Mouse (Mus musculus): ENCODE data around the gene Rreb1. TPM values are rescaled to one million over a fixed set of nuclear protein-coding genes. Genes with fewer than 3 reads are reported as not detected.
A peak's percentile ranks its signal among the peaks of the same experiment; 100 is the strongest.

Gene Rreb1
- 6.0 and 6.4 TPM in 2 replicates for polyA plus RNA-seq (2016; fragmentation: Nextera tagmentation; extraction: Ambion mirVana)

- Histone ChIP-seq H3K36me3 (replicated peaks) (no peaks in the 10 kb centered on the region), H3K4me3 (peak within 1 kb of the TSS; percentile 79), H3K27me3 (replicated peaks; ENCODE audit: low read depth, poor library complexity, severe bottlenecking) (peaks cover 54% of the 10 kb centered on the region), H3K9me3 (no peaks in the 10 kb centered on the region), H3K4me1 (peaks cover 27% of the 10 kb centered on the region), H3K27ac (replicated peaks) (peak within 1 kb of the TSS; percentile 76)
- under 1% methylated on average over 37 of the region's 37 CpGs for WGBS
- peak; percentile 66 for DNase-seq (ENCODE audit: low spot score)
These were observed at the start of gene Rreb1 for GRCm38 (mm10) chr13:37778147-37778593. Gene Rreb1 (plus strand): TSS chr13:37778400.

- H3K27ac ChIP-seq (replicated peaks), result no peak overlapping the region
- WGBS, result 85% methylated on average over 7 of the region's 7 CpGs
- no peaks in the 10 kb centered on the region for H3K4me1 ChIP-seq
- no peaks in the 10 kb centered on the region for H3K9me3 ChIP-seq
- H3K27me3 ChIP-seq (replicated peaks; ENCODE audit: low read depth, poor library complexity, severe bottlenecking), result no peaks in the 10 kb centered on the region
- H3K36me3 ChIP-seq (replicated peaks), result no peaks in the 10 kb centered on the region
- DNase-seq (ENCODE audit: low spot score), result no peak
- no peak overlapping the region for H3K4me3 ChIP-seq
These were observed 49.6 kb upstream of the Rreb1 start for GRCm38 (mm10) chr13:37728551-37728950.

GRCm38 (mm10) chr13:37731914-37732693, 46.1 kb upstream of the Rreb1 start:
- Histone ChIP-seq H3K27me3 (replicated peaks; ENCODE audit: low read depth, poor library complexity, severe bottlenecking) (no peaks in the 10 kb centered on the region), H3K36me3 (replicated peaks) (no peaks in the 10 kb centered on the region), H3K27ac (replicated peaks) (no peak overlapping the region), H3K4me1 (no peaks in the 10 kb centered on the region), H3K9me3 (no peaks in the 10 kb centered on the region), H3K4me3 (no peak overlapping the region)
- no peak for DNase-seq (ENCODE audit: low spot score)
- WGBS, result 83% methylated on average over 12 of the region's 12 CpGs

DNA sequence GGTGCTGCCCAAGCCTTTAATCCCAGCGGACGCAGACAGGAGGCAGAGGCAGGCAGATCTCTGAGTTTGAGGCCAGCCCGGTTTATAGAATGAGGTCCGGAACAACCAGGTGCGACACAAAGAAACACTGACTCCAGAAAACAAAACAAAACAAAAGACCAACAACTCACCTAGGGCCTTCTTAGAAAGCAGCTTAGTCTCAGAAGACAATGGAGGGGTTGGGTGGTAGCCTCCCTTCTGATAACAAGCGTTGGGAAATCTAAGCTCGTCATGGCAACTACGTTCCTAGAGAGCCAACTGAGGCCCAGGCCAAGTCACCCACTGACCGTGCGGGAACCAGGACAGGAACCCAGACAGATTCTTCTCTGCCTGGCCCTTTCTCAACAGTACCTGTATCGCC, 43.7 kb upstream of the Rreb1 start:
- H3K4me1 ChIP-seq, result no peaks in the 10 kb centered on the region
- DNase-seq (ENCODE audit: low spot score), result no peak
- H3K36me3 ChIP-seq (replicated peaks), result no peaks in the 10 kb centered on the region
- no peak overlapping the region for H3K27ac ChIP-seq (replicated peaks)
- no peaks in the 10 kb centered on the region for H3K9me3 ChIP-seq
- no peaks in the 10 kb centered on the region for H3K27me3 ChIP-seq (replicated peaks; ENCODE audit: low read depth, poor library complexity, severe bottlenecking)
- WGBS, result 94% methylated on average over 11 of the region's 11 CpGs
- no peak overlapping the region for H3K4me3 ChIP-seq

DNA sequence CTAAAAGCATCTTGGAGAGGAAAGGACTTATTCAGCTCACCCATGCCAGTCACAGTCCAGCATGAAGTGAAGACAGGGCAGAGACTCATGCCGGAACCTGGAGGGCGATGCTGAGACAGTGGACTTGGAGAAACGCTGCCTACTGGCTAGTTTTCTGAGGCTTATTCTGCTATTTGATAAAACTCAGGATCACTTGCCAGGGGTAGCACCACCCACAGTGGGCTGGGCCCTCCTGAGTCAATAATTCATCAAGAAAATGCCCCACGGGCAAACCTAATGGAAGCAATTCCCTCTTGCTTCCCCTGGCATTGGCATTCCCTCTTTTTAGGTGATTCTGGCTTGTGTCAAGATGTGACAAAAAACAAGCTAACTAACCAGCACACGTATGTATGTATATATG, 38.1 kb upstream of the Rreb1 start:
- Histone ChIP-seq H3K4me1 (no peaks in the 10 kb centered on the region), H3K27ac (replicated peaks) (no peak overlapping the region), H3K27me3 (replicated peaks; ENCODE audit: low read depth, poor library complexity, severe bottlenecking) (no peaks in the 10 kb centered on the region), H3K36me3 (replicated peaks) (no peaks in the 10 kb centered on the region), H3K9me3 (no peaks in the 10 kb centered on the region), H3K4me3 (no peak overlapping the region)
- 89% methylated on average over 5 of the region's 5 CpGs for WGBS
- DNase-seq (ENCODE audit: low spot score), result no peak

- H3K9me3 ChIP-seq, result no peaks in the 10 kb centered on the region
- DNase-seq (ENCODE audit: low spot score), result no peak
- 75% methylated on average over 5 of the region's 5 CpGs for WGBS
- H3K27ac ChIP-seq (replicated peaks), result no peak overlapping the region
- no peaks in the 10 kb centered on the region for H3K4me1 ChIP-seq
- no peaks in the 10 kb centered on the region for H3K36me3 ChIP-seq (replicated peaks)
- H3K4me3 ChIP-seq, result no peak overlapping the region
- no peaks in the 10 kb centered on the region for H3K27me3 ChIP-seq (replicated peaks; ENCODE audit: low read depth, poor library complexity, severe bottlenecking)
These were observed 37.4 kb upstream of the Rreb1 start for GRCm38 (mm10) chr13:37740752-37741151.

GRCm38 (mm10) chr13:37742248-37742647, 36.0 kb upstream of the Rreb1 start:
- 84% methylated on average over 4 of the region's 4 CpGs for WGBS
- Histone ChIP-seq H3K4me3 (no peak overlapping the region), H3K4me1 (no peaks in the 10 kb centered on the region), H3K36me3 (replicated peaks) (no peaks in the 10 kb centered on the region), H3K27me3 (replicated peaks; ENCODE audit: low read depth, poor library complexity, severe bottlenecking) (no peaks in the 10 kb centered on the region), H3K9me3 (no peaks in the 10 kb centered on the region), H3K27ac (replicated peaks) (no peak overlapping the region)
- no peak for DNase-seq (ENCODE audit: low spot score)

GRCm38 (mm10) chr13:37747504-37747903, 30.7 kb upstream of the Rreb1 start:
- WGBS, result 77% methylated on average over 7 of the region's 7 CpGs
- peaks cover 9% of the 10 kb centered on the region; the same call in 1 of the 2 replicates for H3K27me3 ChIP-seq (replicated peaks; ENCODE audit: low read depth, poor library complexity, severe bottlenecking)
- no peak for DNase-seq (ENCODE audit: low spot score)
- H3K4me3 ChIP-seq, result no peak overlapping the region
- H3K4me1 ChIP-seq, result peaks cover 22% of the 10 kb centered on the region
- no peaks in the 10 kb centered on the region for H3K9me3 ChIP-seq
- H3K27ac ChIP-seq (replicated peaks), result no peak overlapping the region
- no peaks in the 10 kb centered on the region for H3K36me3 ChIP-seq (replicated peaks)

DNA sequence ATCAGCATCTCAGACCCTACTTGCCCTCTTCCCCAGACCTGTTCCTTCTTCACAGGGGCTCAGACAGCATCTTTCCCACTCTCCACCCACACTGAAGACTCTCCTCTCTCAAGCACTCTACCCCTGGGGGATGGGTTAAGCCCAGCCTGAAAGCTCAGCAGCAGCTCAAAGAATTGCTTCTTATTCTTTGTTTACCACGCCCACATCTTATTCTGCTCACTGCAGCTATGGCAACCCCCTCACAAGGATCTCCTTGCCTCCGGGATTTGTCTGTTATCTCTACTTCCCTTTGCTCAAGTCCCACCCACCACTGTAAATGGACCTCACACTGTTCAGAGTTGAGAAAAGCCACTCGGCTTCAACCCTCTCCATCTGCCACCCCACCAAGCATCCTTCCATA, 28.7 kb upstream of the Rreb1 start:
- no peak overlapping the region for H3K4me3 ChIP-seq
- no peaks in the 10 kb centered on the region for H3K36me3 ChIP-seq (replicated peaks)
- WGBS, result 14% methylated on average over 3 of the region's 3 CpGs
- peak; percentile 23 for DNase-seq (ENCODE audit: low spot score)
- H3K4me1 ChIP-seq, result peaks cover 22% of the 10 kb centered on the region
- H3K27ac ChIP-seq (replicated peaks), result no peak overlapping the region
- no peaks in the 10 kb centered on the region for H3K9me3 ChIP-seq
- peaks cover 9% of the 10 kb centered on the region; the same call in 1 of the 2 replicates for H3K27me3 ChIP-seq (replicated peaks; ENCODE audit: low read depth, poor library complexity, severe bottlenecking)

DNA sequence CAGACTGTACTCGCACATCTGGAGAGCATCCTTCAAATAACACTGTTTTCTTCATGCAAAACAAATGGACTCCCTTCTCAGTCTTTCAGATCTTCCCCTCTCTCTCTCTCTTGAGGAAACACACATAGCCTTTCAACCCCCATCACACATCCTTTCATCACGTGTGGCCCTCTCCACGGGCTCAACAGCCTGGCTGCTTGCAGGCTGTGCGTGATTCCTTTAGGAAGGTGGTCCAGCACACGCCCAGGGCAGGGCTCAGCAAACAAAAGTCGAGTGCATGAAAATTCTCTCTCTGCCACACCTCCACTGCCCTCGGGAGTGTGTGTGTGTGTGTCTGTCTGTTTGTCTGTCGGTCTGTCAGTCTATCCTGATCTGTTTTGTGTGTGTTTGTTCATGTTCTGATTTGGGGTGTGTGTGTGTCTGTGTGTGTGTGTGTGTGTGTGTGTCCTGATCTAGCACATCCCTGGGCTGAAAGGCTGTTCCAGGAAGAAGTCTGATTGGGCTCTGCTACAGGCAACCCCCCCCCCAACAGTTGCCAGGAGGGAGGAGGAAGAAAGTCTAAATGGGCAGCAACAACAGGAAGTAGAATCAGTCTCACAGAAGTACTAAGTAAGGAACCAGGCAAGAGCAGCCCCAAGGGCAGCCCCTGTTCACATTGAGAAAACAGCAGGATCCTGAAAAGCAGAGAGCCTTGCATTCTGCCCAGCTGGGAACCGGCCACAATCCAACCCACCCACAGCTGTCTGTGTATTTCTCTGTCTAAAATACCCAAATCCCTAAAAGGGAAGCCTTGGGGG, 26.8 kb upstream of the Rreb1 start:
- no peaks in the 10 kb centered on the region for H3K9me3 ChIP-seq
- peaks cover 22% of the 10 kb centered on the region for H3K4me1 ChIP-seq
- peak overlapping the region; percentile 40 for H3K27ac ChIP-seq (replicated peaks)
- WGBS, result 51% methylated on average over 9 of the region's 9 CpGs
- peaks cover 9% of the 10 kb centered on the region; the same call in 1 of the 2 replicates for H3K27me3 ChIP-seq (replicated peaks; ENCODE audit: low read depth, poor library complexity, severe bottlenecking)
- no peaks in the 10 kb centered on the region for H3K36me3 ChIP-seq (replicated peaks)
- no peak for DNase-seq (ENCODE audit: low spot score)
- H3K4me3 ChIP-seq, result no peak overlapping the region

GRCm38 (mm10) chr13:37759341-37760012, 18.7 kb upstream of the Rreb1 start:
- Histone ChIP-seq H3K36me3 (replicated peaks) (no peaks in the 10 kb centered on the region), H3K4me3 (no peak overlapping the region), H3K9me3 (no peaks in the 10 kb centered on the region), H3K27ac (replicated peaks) (no peak overlapping the region), H3K4me1 (peaks cover 9% of the 10 kb centered on the region; the same call in 1 of the 2 replicates), H3K27me3 (replicated peaks; ENCODE audit: low read depth, poor library complexity, severe bottlenecking) (peaks cover 59% of the 10 kb centered on the region)
- WGBS, result 84% methylated on average over 10 of the region's 10 CpGs
- no peak for DNase-seq (ENCODE audit: low spot score)

GRCm38 (mm10) chr13:37760013-37760342, 18.2 kb upstream of the Rreb1 start:
- WGBS, result 31% methylated on average over 3 of the region's 3 CpGs
- Histone ChIP-seq H3K27me3 (replicated peaks; ENCODE audit: low read depth, poor library complexity, severe bottlenecking) (peaks cover 62% of the 10 kb centered on the region), H3K4me1 (peaks cover 9% of the 10 kb centered on the region; the same call in 1 of the 2 replicates), H3K4me3 (no peak overlapping the region), H3K9me3 (no peaks in the 10 kb centered on the region), H3K36me3 (replicated peaks) (no peaks in the 10 kb centered on the region), H3K27ac (replicated peaks) (no peak overlapping the region)
- no peak for DNase-seq (ENCODE audit: low spot score)

Measured in embryonic facial prominence, embryonic 10.5 days (tissue).